Mouse (Mus musculus) testis, adult 2 months (tissue): ENCODE data around the gene Inka1.

ENCODE experiments used
- CTCF ChIP-seq: fragments of 200-500 bp; IDR thresholded peaks from 2 replicates; pipeline ENCODE4 v1.5.1; 2012; ENCODE audit warnings: low read depth, mild to moderate bottlenecking, inconsistent platforms, low read length, moderate library complexity; ENCODE audit not compliant: control insufficient read depth, insufficient read depth, insufficient replicate concordance
- POLR2A ChIP-seq: fragments of 200-500 bp; IDR thresholded peaks from 2 replicates; pipeline ENCODE4 v1.6.1; 2012; ENCODE audit warnings: low read depth, mild to moderate bottlenecking, inconsistent platforms, low read length, moderate library complexity; ENCODE audit not compliant: control insufficient read depth

DNA sequence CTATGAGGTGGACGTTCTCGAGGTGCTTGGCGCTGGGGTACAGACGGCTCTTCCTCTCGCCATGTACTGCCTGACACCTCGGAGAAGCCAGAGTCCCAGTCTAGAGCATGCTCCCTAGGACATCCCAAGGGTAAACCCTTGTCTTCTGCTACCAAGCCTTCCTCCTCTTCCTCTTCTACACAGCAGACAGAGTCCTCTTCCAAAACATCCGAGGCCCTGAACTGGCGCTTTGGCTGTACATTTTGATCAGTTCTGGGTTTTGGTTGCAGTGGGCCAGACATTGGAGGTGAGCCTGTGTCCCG lies 974 bp downstream of the Inka1 start:
- TF ChIP-seq POLR2A, result no peak
- no peak for TF ChIP-seq CTCF
